Mouse (Mus musculus) liver, embryonic 15.5 days (tissue): ENCODE data around the gene Itga2b. TPM values are rescaled to one million over a fixed set of nuclear protein-coding genes. Genes with fewer than 3 reads are reported as not detected.

Experiments used
- ATAC-seq: fragments of 200-750 bp; cut with Nextera tagmentation; 2 replicates; pipeline ENCODE4 v1.8.0; 2017; ENCODE audit warnings: moderate number of reproducible peaks, mild to moderate bottlenecking, moderate library complexity; ENCODE audit not compliant: insufficient read depth
- H3K27ac ChIP-seq: fragments of 300-500 bp; sonication (generic); replicated peaks from 2 replicates; pipeline ENCODE4 v1.5.1; 2015; ENCODE audit warnings: mild to moderate bottlenecking, inconsistent platforms
- H3K27me3 ChIP-seq: fragments of 300-500 bp; sonication (generic); 2 replicates; pipeline ENCODE4 v1.6.1; 2015; ENCODE audit warnings: mild to moderate bottlenecking, inconsistent platforms
- H3K36me3 ChIP-seq: fragments of 300-500 bp; sonication (generic); replicated peaks from 2 replicates; pipeline ENCODE4 v1.6.1; 2015; ENCODE audit warnings: moderate library complexity, mild to moderate bottlenecking, inconsistent platforms
- H3K4me1 ChIP-seq: fragments of 300-500 bp; sonication (generic); replicated peaks from 2 replicates; pipeline ENCODE4 v1.6.1; 2015; ENCODE audit warnings: inconsistent platforms
- H3K4me2 ChIP-seq: fragments of 300-500 bp; sonication (generic); 2 replicates; pipeline ENCODE4 v1.6.1; 2015; ENCODE audit warnings: moderate library complexity, mild to moderate bottlenecking, inconsistent platforms
- H3K4me3 ChIP-seq: fragments of 300-500 bp; sonication (generic); replicated peaks from 2 replicates; pipeline ENCODE4 v1.5.1; 2015; ENCODE audit warnings: mild to moderate bottlenecking, inconsistent platforms
- H3K9ac ChIP-seq: fragments of 300-500 bp; sonication (generic); 2 replicates; pipeline ENCODE4 v1.6.1; 2015; ENCODE audit warnings: moderate library complexity, mild to moderate bottlenecking, inconsistent platforms
- H3K9me3 ChIP-seq: fragments of 300-500 bp; sonication (generic); replicated peaks from 2 replicates; pipeline ENCODE4 v1.6.1; 2016; ENCODE audit warnings: inconsistent platforms
- WGBS: fragments of 180-500 bp; shearing (Covaris S2); methylation state at CpG from one replicate; pipeline ENCODE4 v1.1.7; 2015; ENCODE audit warnings: mixed read lengths; ENCODE audit not compliant: insufficient replicate concordance; 5-methylcytosine and 5-hydroxymethylcytosine counted together
- polyA plus RNA-seq: library from polyadenylated mRNA; unstranded; fragments of >200 nt; fragmentation: Nextera tagmentation; extraction: Ambion mirVana; gene quantifications from 2 replicates; pipeline ENCODE4 v1.2.1, GENCODE M21; 2015

Itga2b gene
- polyA plus RNA-seq, 1 experiment from 2014 or later: 26.9 TPM

DNA sequence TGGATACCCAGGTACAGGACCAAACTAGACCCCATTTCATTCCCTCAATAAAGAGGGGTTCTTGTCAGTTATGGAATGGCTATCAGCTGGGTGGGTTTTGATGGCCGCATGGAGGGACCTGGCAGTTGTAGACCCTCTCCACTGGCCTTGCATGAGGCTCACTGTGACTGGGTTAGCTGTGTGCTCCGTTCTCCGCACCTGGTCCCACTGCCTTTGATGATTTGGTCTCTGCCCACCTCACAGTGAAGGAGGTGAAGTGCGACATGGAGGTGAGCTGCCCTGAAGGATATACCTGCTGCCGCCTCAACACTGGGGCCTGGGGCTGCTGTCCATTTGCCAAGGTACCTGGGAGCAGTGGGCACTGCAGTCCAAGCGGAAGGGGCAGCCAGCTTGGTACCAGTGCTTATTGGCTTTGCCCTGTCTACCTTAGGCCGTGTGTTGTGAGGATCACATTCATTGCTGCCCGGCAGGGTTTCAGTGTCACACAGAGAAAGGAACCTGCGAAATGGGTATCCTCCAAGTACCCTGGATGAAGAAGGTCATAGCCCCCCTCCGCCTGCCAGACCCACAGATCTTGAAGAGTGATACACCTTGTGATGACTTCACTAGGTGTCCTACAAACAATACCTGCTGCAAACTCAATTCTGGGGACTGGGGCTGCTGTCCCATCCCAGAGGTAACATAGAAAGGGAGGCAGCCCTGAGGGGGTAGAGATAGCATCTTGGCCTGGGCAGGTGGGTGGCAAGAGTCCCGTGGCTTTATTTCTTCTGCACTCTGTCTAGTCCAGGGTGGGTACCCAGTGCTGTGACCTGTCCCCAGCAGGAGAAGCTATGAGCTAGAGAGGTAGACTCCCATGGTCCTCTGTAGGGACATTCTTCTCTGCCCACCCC is 34.9 kb downstream of the Itga2b start:
- peaks cover 15% of the 10 kb centered on the region for H3K36me3 ChIP-seq
- peaks cover 64% of the 10 kb centered on the region for H3K27me3 ChIP-seq
- no peak overlapping the region for H3K4me3 ChIP-seq
- no peaks in the 10 kb centered on the region for H3K9me3 ChIP-seq
- peaks cover 45% of the 10 kb centered on the region for H3K4me1 ChIP-seq
- ATAC-seq: no peak
- no peak overlapping the region for H3K27ac ChIP-seq
- H3K4me2 ChIP-seq: no peak overlapping the region
- 73% methylated on average over 11 of the region's 11 CpGs for WGBS
- no peak overlapping the region for H3K9ac ChIP-seq

DNA sequence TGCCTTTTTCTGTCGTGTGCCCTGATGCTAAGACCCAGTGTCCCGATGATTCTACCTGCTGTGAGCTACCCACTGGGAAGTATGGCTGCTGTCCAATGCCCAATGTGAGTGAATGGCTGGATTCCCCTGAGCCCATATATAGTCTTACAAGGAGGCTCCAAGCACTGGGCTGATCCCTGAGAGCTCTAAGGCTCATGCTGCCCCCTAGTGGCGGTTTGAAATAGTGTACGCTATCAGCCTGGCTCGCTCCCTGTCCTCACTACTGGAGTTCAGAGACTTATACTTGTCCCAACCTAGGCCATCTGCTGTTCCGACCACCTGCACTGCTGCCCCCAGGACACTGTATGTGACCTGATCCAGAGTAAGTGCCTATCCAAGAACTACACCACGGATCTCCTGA is 35.5 kb downstream of the Itga2b start:
- ATAC-seq: no peak
- peaks cover 15% of the 10 kb centered on the region for H3K36me3 ChIP-seq
- H3K4me3 ChIP-seq: no peak overlapping the region
- no peak overlapping the region for H3K4me2 ChIP-seq
- H3K27me3 ChIP-seq: peaks cover 59% of the 10 kb centered on the region
- H3K4me1 ChIP-seq: peaks cover 52% of the 10 kb centered on the region
- H3K27ac ChIP-seq: no peak overlapping the region
- 11% methylated on average over 7 of the region's 7 CpGs for WGBS
- H3K9me3 ChIP-seq: no peaks in the 10 kb centered on the region
- no peak overlapping the region for H3K9ac ChIP-seq

DNA sequence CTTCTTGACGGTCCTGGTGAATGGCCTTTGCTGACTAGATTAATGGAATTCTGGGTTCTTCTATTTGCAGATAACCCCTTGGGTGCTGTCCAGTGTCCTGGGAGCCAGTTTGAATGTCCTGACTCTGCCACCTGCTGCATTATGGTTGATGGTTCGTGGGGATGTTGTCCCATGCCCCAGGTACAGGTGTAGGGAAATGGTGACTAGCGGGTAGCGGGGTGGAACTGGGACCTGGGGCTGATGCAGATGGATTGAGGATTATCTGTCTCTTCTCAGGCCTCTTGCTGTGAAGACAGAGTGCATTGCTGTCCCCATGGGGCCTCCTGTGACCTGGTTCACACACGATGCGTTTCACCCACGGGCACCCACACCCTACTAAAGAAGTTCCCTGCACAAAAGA is 36.1 kb downstream of the Itga2b start:
- H3K9me3 ChIP-seq: no peaks in the 10 kb centered on the region
- H3K36me3 ChIP-seq: peaks cover 15% of the 10 kb centered on the region
- ATAC-seq: no peak
- 82% methylated on average over 7 of the region's 7 CpGs for WGBS
- no peak overlapping the region for H3K4me3 ChIP-seq
- peaks cover 59% of the 10 kb centered on the region for H3K27me3 ChIP-seq
- peaks cover 55% of the 10 kb centered on the region for H3K4me1 ChIP-seq
- no peak overlapping the region for H3K27ac ChIP-seq
- H3K4me2 ChIP-seq: no peak overlapping the region
- H3K9ac ChIP-seq: no peak overlapping the region

DNA sequence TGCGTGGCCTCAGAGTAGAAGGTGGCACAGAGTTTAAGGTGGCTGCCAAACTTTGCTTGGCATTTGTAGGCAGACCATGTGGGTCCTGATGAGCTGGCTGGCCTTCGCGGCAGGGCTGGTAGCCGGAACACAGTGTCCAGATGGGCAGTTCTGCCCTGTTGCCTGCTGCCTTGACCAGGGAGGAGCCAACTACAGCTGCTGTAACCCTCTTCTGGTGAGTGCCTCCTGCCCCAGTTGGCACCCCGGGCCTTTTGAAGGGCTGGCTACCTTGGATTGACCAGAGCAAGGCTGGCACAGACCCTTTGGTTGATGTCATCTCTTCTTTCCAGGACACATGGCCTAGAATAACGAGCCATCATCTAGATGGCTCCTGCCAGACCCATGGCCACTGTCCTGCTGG is 37.0 kb downstream of the Itga2b start:
- H3K4me3 ChIP-seq: peak overlapping the region; percentile 37; the same call in 1 of the 2 replicates

DNA sequence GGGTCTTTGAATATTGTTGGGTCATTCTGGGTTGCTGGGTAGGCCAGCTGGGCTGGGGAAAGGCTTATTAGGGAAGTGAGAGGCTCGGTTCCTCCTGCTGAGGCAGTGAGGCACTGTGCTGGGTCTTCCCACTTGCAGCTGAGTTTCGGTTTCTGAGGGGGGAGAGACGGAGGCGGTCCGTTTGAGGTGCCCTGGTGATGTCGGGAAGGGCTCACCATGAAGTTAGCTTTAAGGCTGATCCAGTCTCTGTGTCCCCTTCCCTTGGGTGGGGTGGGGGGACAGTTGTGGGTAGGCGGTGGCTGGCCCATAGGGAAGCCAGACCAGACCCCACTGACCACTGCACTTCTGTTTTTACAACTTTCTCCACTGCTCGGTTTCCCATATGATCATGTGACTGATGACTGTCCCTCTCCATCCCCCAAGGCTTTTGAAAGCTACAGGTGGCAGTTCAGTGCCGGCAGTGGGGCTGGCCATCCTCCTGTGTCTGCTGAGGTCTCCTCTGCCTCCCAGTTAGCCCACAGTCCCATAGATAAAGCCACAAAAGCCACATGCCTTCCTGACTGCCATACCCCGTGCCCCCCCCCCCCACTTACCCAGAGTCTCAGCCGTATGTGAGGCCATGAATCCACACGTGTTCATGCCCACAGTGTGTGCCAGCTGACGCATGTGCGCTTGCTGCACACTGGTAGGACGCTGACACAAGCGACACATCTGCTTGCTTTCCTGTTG is 37.6 kb downstream of the Itga2b start:
- H3K9me3 ChIP-seq: no peaks in the 10 kb centered on the region
- no peak for ATAC-seq
- peak overlapping the region; percentile 37 for H3K4me3 ChIP-seq
- H3K4me2 ChIP-seq: peak overlapping the region; percentile 45
- peaks cover 53% of the 10 kb centered on the region for H3K27me3 ChIP-seq
- 20% methylated on average over 16 of the region's 16 CpGs for whole genome bisulfite sequencing
- peaks cover 15% of the 10 kb centered on the region for H3K36me3 ChIP-seq
- peak overlapping the region; percentile 34 for H3K27ac ChIP-seq
- H3K9ac ChIP-seq: peak overlapping the region; percentile 25; the same call in 1 of the 2 replicates
- peaks cover 42% of the 10 kb centered on the region for H3K4me1 ChIP-seq

More for the DNA sequence above, 37.0 kb downstream of the Itga2b start:
- Histone ChIP-seq H3K27ac (0 out of 2 replicates have a peak overlapping the region, but pooled peaks have one; percentile 34), H3K9ac (no peak overlapping the region), H3K9me3 (no peaks in the 10 kb centered on the region), H3K36me3 (peaks cover 15% of the 10 kb centered on the region), H3K27me3 (peaks cover 55% of the 10 kb centered on the region), H3K4me2 (peak overlapping the region; percentile 45), H3K4me1 (peaks cover 48% of the 10 kb centered on the region)
- 78% methylated on average over 6 of the region's 6 CpGs for WGBS
- ATAC-seq: no peak

DNA sequence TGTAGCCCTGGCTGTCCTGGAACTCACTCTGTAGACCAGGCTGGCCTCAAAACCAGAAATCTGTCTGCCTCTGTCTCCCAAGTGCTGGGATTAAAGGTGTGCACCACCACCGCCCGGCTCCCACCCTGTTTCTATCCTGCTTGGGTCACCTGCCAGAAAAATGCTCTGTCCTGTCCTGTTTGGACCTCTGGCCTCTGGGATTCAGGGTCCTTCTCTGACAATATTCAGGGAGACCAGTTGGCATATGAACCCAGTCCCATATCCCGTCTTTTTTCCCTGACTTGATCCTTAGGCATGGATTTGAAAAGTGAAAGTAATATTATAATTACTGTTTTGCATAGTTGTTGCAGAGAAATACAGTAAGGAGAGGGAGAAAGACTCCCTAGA is 38.2 kb downstream of the Itga2b start:
- no peak for ATAC-seq
- H3K27ac ChIP-seq: 0 out of 2 replicates have a peak overlapping the region, but pooled peaks have one; percentile 61
- peaks cover 53% of the 10 kb centered on the region for H3K27me3 ChIP-seq
- H3K4me2 ChIP-seq: peak overlapping the region; percentile 45
- no peaks in the 10 kb centered on the region for H3K9me3 ChIP-seq
- H3K4me3 ChIP-seq: peak overlapping the region; percentile 37
- WGBS: 68% methylated on average over 3 of the region's 3 CpGs
- H3K4me1 ChIP-seq: peaks cover 42% of the 10 kb centered on the region
- peaks cover 15% of the 10 kb centered on the region for H3K36me3 ChIP-seq
- peak overlapping the region; percentile 25; the same call in 1 of the 2 replicates for H3K9ac ChIP-seq

DNA sequence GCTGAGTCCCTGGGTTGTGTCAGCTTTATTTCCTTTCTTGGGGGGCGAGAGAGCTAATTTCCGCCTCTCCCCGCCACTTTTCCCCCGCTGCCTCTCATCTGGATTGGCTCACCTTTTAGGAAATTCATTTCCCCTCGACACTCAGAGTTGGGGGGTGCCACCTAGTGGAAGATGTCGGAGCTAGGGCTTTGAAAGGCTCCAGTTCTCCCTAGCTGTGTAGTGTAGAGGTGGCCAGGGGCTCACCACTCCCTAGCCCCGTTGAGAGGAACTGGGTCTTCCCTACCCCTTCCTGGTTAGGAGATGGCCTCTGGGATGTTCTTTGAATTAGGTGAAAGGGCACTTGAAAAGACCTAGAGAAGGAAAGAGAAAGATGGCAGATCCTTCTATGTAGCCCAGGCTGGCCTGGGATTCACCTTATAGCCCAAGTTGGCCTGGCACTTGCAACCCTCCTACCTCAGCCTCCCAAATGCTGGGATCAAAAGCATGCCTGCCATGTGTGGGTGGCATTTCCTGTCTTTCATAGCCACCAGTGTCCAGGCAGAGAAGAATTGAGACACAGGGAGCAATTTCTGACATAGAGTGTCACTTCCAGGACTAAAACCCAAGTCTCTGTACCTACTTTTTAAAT is 38.8 kb downstream of the Itga2b start:
- H3K27me3 ChIP-seq: peaks cover 47% of the 10 kb centered on the region
- peak overlapping the region; percentile 97 for H3K4me2 ChIP-seq
- ATAC-seq: peak; percentile 14; the same call in 1 of the 2 replicates
- peaks cover 42% of the 10 kb centered on the region for H3K4me1 ChIP-seq
- 2% methylated on average over 7 of the region's 7 CpGs for WGBS
- H3K4me3 ChIP-seq: peak overlapping the region; percentile 67
- H3K27ac ChIP-seq: peak overlapping the region; percentile 79
- H3K9ac ChIP-seq: peak overlapping the region; percentile 73
- peaks cover 13% of the 10 kb centered on the region for H3K36me3 ChIP-seq
- no peaks in the 10 kb centered on the region for H3K9me3 ChIP-seq

DNA sequence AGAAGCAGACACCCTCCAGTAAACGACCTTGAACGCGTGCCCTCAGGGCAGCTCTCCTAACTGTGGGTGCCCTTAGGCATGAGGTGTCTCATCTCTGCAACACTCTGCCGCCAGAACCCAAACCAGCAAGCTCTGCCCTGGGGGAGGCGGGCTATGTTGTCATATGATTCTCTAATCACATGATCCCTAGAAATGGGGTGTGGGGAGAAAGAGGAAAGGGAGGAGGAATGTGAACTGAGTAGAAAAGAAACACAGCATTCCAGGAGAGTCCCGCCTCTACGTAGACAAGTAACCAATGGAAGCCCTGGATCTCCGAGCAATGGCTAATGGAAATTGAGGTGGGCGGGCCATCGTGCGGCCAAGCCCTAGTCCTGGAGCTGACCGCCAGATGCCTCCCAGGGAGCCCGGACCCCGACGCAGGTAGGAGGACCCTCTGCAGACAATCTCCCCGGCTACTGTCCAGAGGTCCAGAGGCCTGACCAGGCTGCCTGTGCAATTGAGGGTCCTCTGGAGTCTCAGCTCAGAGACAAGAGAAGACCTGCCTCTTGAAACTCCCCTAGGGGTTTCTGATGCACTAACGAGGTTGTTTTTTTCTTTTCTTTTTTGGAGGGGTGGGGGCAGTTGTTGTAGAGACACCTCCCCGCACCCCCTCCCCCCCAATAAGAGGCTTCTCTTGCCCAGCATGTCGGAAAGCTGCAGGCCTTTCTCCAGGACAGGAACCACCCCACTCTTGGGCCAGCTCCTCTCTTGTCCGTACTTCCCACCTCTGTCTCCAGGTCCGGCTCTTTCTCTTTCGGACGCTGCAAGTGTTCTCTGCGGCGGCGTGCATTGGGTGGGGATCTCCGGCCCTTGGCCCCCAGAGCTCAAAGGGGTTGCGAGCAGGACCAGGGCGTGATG is 39.6 kb downstream of the Itga2b start, which contains the start of gene Grn:
Grn (plus strand) TSS at position 195 of the 897 bp plus-strand sequence.
- H3K27me3 ChIP-seq: peaks cover 39% of the 10 kb centered on the region
- H3K4me1 ChIP-seq: peaks cover 42% of the 10 kb centered on the region
- peaks cover 5% of the 10 kb centered on the region for H3K36me3 ChIP-seq
- H3K4me2 ChIP-seq: peak within 1 kb of the TSS; percentile 97
- H3K9me3 ChIP-seq: no peaks in the 10 kb centered on the region
- ATAC-seq: peak; percentile 85
- peak within 1 kb of the TSS; percentile 73 for H3K9ac ChIP-seq
- WGBS: under 1% methylated on average over 29 of the region's 29 CpGs
- peak within 1 kb of the TSS; percentile 79 for H3K27ac ChIP-seq
- peak within 1 kb of the TSS; percentile 67 for H3K4me3 ChIP-seq

DNA sequence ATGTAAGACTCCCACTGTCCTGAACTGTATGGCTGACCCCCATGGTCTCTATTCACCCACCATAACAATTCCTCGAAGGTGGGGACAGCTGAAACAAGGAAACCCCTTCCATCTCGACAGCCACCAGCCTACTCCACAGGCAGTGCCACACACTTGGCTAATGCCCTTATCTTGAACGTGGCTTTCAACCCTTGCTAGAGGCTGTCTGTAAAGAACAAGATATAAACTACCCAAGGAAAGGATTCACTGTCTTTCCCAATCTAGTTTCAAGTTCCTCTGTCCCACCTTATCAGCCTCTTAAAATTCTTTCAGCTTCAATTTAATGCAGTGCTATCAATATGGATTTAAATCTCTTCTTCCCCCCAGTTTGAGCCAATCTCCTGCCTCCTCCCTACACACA is 40.4 kb downstream of the Itga2b start:
- WGBS: 16% methylated on average over 3 of the region's 3 CpGs

DNA sequence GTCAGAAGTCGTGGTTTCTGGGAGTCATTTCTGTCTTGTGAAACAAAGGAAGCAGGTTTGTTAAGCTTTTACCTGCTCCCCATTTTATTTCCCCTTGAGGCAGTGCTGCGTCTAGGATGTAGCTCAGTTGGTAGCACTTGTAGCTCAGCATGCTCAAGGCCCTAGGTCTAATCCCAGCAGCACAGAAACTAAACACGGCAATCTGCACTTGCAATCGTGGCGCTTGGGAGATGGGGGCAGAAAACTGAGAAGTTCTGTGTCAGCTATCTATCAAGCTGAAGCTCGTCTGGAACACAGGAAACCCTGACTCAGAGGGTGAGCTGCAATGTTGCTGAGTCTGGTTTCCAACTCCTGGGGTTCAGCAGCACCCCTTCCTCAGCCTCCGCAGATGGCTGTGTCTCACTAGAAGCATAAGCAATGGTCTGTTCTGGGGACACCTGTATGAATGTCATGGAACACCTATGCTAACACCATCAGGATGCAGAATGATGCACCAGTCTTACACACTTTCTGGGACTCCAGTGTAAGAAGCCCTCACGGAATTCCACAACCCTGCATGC is 40.9 kb downstream of the Itga2b start:
- H3K4me2 ChIP-seq: peak overlapping the region; percentile 97
- no peak for ATAC-seq
- H3K4me1 ChIP-seq: peaks cover 38% of the 10 kb centered on the region
- peaks cover 31% of the 10 kb centered on the region for H3K27me3 ChIP-seq
- H3K9me3 ChIP-seq: no peaks in the 10 kb centered on the region
- H3K9ac ChIP-seq: no peak overlapping the region
- peak overlapping the region; percentile 67 for H3K4me3 ChIP-seq
- H3K36me3 ChIP-seq: no peaks in the 10 kb centered on the region; the same call in 1 of the 2 replicates
- 24% methylated on average over 8 of the region's 8 CpGs for WGBS
- 0 out of 2 replicates have a peak overlapping the region, but pooled peaks have one; percentile 6 for H3K27ac ChIP-seq

More for the DNA sequence above, 40.4 kb downstream of the Itga2b start:
- Histone ChIP-seq H3K4me3 (peak overlapping the region; percentile 67), H3K36me3 (no peaks in the 10 kb centered on the region; the same call in none of the 2 replicates), H3K9me3 (no peaks in the 10 kb centered on the region), H3K9ac (peak overlapping the region; percentile 40), H3K27ac (peak overlapping the region; percentile 51; the same call in 1 of the 2 replicates), H3K27me3 (peaks cover 31% of the 10 kb centered on the region), H3K4me1 (peaks cover 42% of the 10 kb centered on the region), H3K4me2 (peak overlapping the region; percentile 97)
- no peak for ATAC-seq
